Mouse (Mus musculus): Measurements from ENCODE around the gene Slc27a5. TPM values are rescaled to one million over a fixed set of nuclear protein-coding genes. Genes with fewer than 3 reads are reported as not detected.
A peak's percentile ranks its signal among the peaks of the same experiment; 100 is the strongest.

The Slc27a5 gene
- polyA plus RNA-seq, 1 experiment from 2014 or later: 0.11 TPM

- Histone ChIP-seq H3K36me3 (peaks cover 25% of the 10 kb centered on the region), H3K4me2 (replicated peaks) (peak within 1 kb of the TSS; percentile 72), H3K9ac (replicated peaks) (peak within 1 kb of the TSS; percentile 75), H3K4me1 (replicated peaks) (peaks cover 17% of the 10 kb centered on the region), H3K9me3 (no peaks in the 10 kb centered on the region), H3K4me3 (replicated peaks) (peak within 1 kb of the TSS; percentile 58), H3K27me3 (no peaks in the 10 kb centered on the region), H3K27ac (peak within 1 kb of the TSS; percentile 93)
- WGBS: under 1% methylated on average over 49 of the region's 49 CpGs
- peak; percentile 99 for ATAC-seq
Measured at GRCm38 (mm10) chr7:12977682-12978389, 20.2 kb downstream of the Slc27a5 start, which contains the start of gene Zfp446. TSS of gene Zfp446 (plus strand) at chr7:12977848.

- Histone ChIP-seq H3K9ac (replicated peaks) (no peak overlapping the region), H3K27ac (no peak overlapping the region), H3K36me3 (peaks cover 53% of the 10 kb centered on the region), H3K4me3 (replicated peaks) (no peak overlapping the region), H3K27me3 (no peaks in the 10 kb centered on the region), H3K4me1 (replicated peaks) (peaks cover 18% of the 10 kb centered on the region), H3K4me2 (replicated peaks) (no peak overlapping the region), H3K9me3 (no peaks in the 10 kb centered on the region)
- WGBS: 96% methylated on average over 25 of the region's 25 CpGs
- ATAC-seq: no peak
Measured at GRCm38 (mm10) chr7:12970906-12971305, 27.1 kb downstream of the Slc27a5 start.

GRCm38 (mm10) chr7:12966104-12966845 is 31.7 kb downstream of the Slc27a5 start:
- peaks cover 27% of the 10 kb centered on the region for H3K36me3 ChIP-seq
- H3K9me3 ChIP-seq: no peaks in the 10 kb centered on the region
- peak overlapping the region; percentile 94 for H3K4me2 ChIP-seq (replicated peaks)
- H3K9ac ChIP-seq (replicated peaks): peak overlapping the region; percentile 88
- under 1% methylated on average over 29 of the region's 29 CpGs for WGBS
- peak overlapping the region; percentile 83 for H3K27ac ChIP-seq
- peak; percentile 76 for ATAC-seq
- no peaks in the 10 kb centered on the region for H3K27me3 ChIP-seq
- peaks cover 28% of the 10 kb centered on the region for H3K4me1 ChIP-seq (replicated peaks)
- peak overlapping the region; percentile 87 for H3K4me3 ChIP-seq (replicated peaks)

DNA sequence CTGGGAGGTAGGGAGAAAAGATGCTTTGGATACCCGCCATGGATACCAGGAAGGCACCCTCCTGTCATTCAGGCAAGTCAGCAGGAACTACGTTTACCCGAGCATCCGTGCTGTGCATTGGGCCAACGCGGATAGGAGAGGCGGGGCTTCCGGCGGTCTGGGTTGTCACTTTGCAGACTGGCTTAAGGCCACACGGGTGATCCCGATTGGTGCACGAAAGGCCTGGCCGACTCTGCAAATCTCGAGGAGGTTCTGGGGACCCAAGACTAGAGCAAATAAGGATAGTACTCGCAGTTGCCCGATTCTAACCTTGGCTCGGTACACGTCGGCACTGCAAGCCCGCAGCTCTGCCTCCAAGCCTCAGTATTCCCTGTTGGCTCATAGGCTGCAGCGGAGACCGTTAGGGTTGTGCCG is 32.3 kb downstream of the Slc27a5 start, which contains the start of gene Zfp324:
Gene Zfp324, plus strand, starts transcription at position 161 of the 414 bp plus-strand sequence.
- peak within 1 kb of the TSS; percentile 83 for H3K27ac ChIP-seq
- peaks cover 31% of the 10 kb centered on the region for H3K4me1 ChIP-seq (replicated peaks)
- peak within 1 kb of the TSS; percentile 94 for H3K4me2 ChIP-seq (replicated peaks)
- no peaks in the 10 kb centered on the region for H3K9me3 ChIP-seq
- peak within 1 kb of the TSS; percentile 88 for H3K9ac ChIP-seq (replicated peaks)
- H3K36me3 ChIP-seq: peaks cover 21% of the 10 kb centered on the region
- peak; percentile 95 for ATAC-seq
- H3K27me3 ChIP-seq: no peaks in the 10 kb centered on the region
- peak within 1 kb of the TSS; percentile 87 for H3K4me3 ChIP-seq (replicated peaks)
- under 1% methylated on average over 23 of the region's 23 CpGs for WGBS

DNA sequence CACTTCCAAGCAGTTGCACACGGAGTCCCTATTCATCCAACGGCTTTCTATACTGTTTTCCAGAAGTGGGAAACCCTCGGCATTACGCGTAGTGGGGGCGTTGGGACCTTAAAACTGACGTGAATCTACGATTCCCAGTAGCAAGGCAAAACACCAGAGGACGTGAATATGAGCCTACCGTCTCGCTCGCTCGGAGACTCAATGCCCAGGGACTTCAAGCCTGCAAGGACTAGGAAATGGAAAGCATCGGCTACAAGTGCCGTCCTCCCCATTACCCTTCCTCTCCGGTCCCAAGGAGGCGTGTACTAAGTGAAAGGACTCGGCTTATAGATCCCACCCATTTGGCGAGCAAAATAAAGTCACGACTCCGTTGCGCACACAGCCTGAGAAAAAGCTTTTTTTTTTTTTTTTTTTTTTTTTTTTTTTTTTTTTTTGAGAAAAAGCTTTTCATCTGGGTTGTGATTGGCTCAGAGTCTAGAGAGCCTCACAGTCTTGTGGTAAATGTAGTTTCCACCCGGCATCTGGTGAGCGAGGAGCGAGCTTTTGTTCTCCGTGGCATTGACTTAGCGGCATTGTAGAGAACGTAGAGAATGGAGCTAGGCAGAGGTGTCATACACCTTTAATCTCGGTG is 36.4 kb downstream of the Slc27a5 start:
- WGBS: 2% methylated on average over 29 of the region's 29 CpGs
- H3K4me3 ChIP-seq (replicated peaks): peak overlapping the region; percentile 47

GRCm38 (mm10) chr7:12959718-12960117 is 38.3 kb downstream of the Slc27a5 start:
- Histone ChIP-seq H3K27ac (no peak overlapping the region), H3K4me2 (replicated peaks) (no peak overlapping the region), H3K27me3 (no peaks in the 10 kb centered on the region), H3K4me3 (replicated peaks) (no peak overlapping the region), H3K36me3 (no peaks in the 10 kb centered on the region), H3K4me1 (replicated peaks) (peaks cover 6% of the 10 kb centered on the region), H3K9ac (replicated peaks) (no peak overlapping the region), H3K9me3 (no peaks in the 10 kb centered on the region)
- no peak for ATAC-seq
- WGBS: 13% methylated on average over 4 of the region's 4 CpGs

More for the DNA sequence above, 36.4 kb downstream of the Slc27a5 start:
- peak; percentile 79 for ATAC-seq
- Histone ChIP-seq H3K4me2 (replicated peaks) (peak overlapping the region; percentile 53), H3K9ac (replicated peaks) (peak overlapping the region; percentile 66), H3K9me3 (no peaks in the 10 kb centered on the region), H3K27ac (peak overlapping the region; percentile 81), H3K36me3 (no peaks in the 10 kb centered on the region), H3K27me3 (no peaks in the 10 kb centered on the region), H3K4me1 (replicated peaks) (peaks cover 16% of the 10 kb centered on the region)

GRCm38 (mm10) chr7:12958948-12959347 is 39.0 kb downstream of the Slc27a5 start:
- Histone ChIP-seq H3K27ac (no peak overlapping the region), H3K4me3 (replicated peaks) (no peak overlapping the region), H3K4me2 (replicated peaks) (no peak overlapping the region), H3K9me3 (no peaks in the 10 kb centered on the region), H3K9ac (replicated peaks) (no peak overlapping the region), H3K36me3 (no peaks in the 10 kb centered on the region), H3K27me3 (no peaks in the 10 kb centered on the region), H3K4me1 (replicated peaks) (peaks cover 3% of the 10 kb centered on the region; the same call in 1 of the 2 replicates)
- no peak for ATAC-seq
- 83% methylated on average over 4 of the region's 4 CpGs for WGBS

GRCm38 (mm10) chr7:12957511-12957910 is 40.5 kb downstream of the Slc27a5 start:
- no peaks in the 10 kb centered on the region for H3K27me3 ChIP-seq
- H3K9ac ChIP-seq (replicated peaks): no peak overlapping the region
- no peak overlapping the region for H3K27ac ChIP-seq
- 78% methylated on average over 5 of the region's 5 CpGs for WGBS
- no peaks in the 10 kb centered on the region for H3K9me3 ChIP-seq
- no peak overlapping the region for H3K4me2 ChIP-seq (replicated peaks)
- no peak overlapping the region for H3K4me3 ChIP-seq (replicated peaks)
- H3K36me3 ChIP-seq: no peaks in the 10 kb centered on the region
- ATAC-seq: no peak
- H3K4me1 ChIP-seq (replicated peaks): peaks cover 3% of the 10 kb centered on the region; the same call in 1 of the 2 replicates

- ATAC-seq: no peak
- no peaks in the 10 kb centered on the region for H3K36me3 ChIP-seq
- 74% methylated on average over 3 of the region's 3 CpGs for WGBS
- peaks cover 5% of the 10 kb centered on the region for H3K4me1 ChIP-seq (replicated peaks)
- H3K9ac ChIP-seq (replicated peaks): no peak overlapping the region
- no peak overlapping the region for H3K27ac ChIP-seq
- H3K27me3 ChIP-seq: no peaks in the 10 kb centered on the region
- no peak overlapping the region for H3K4me3 ChIP-seq (replicated peaks)
- H3K9me3 ChIP-seq: no peaks in the 10 kb centered on the region
- H3K4me2 ChIP-seq (replicated peaks): no peak overlapping the region
Measured at GRCm38 (mm10) chr7:12954896-12955295, 43.1 kb downstream of the Slc27a5 start.

GRCm38 (mm10) chr7:12949872-12950229 is 48.1 kb downstream of the Slc27a5 start:
- peak; percentile 21; the same call in 1 of the 2 replicates for ATAC-seq
- Histone ChIP-seq H3K4me3 (replicated peaks) (peak overlapping the region; percentile 48), H3K9me3 (no peaks in the 10 kb centered on the region), H3K4me2 (replicated peaks) (peak overlapping the region; percentile 81), H3K4me1 (replicated peaks) (peaks cover 12% of the 10 kb centered on the region), H3K36me3 (no peaks in the 10 kb centered on the region), H3K27ac (peak overlapping the region; percentile 87), H3K27me3 (no peaks in the 10 kb centered on the region), H3K9ac (replicated peaks) (peak overlapping the region; percentile 71)
- 12% methylated on average over 16 of the region's 16 CpGs for WGBS

DNA sequence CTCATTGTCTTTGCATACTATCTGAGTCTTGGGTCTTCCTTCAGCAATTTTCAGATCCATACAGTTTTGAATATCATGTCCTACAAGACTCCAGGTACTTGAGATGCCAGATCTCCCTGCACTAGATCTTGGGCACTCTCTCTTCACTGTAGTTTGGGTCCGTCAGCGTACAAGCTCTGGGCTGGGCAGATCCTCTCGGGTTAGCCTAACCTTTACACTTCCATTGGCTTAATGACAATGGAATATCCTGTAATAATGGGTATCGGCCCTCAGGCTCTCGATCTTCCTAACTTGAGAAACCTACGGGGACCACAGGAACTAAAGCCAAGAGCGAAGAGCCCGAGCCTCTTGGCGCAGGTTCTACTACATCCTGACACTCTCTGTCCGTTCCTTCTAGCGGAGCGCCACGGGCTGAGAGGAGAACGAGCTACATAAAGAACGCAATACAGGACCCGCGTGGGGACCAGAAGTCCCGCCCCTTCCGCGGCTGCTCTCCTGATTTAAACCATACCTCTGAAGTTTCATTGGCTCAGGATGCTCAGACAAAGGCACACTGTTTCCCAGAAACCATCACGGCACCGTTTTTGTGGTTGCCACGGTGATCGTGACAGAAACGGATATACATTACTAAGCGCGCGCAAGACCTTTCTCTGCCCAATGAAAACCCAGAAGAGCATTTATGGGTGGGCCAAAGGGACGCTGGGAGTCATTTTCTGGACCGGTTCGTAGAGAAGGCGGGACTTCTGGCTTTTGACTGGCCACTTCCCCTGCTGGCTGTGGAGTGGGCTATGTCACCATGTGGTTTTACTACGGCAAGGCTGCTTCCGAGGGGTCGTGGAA is 48.7 kb downstream of the Slc27a5 start:
- H3K9ac ChIP-seq (replicated peaks): peak overlapping the region; percentile 71
- peak overlapping the region; percentile 91 for H3K27ac ChIP-seq
- peaks cover 12% of the 10 kb centered on the region for H3K4me1 ChIP-seq (replicated peaks)
- H3K4me2 ChIP-seq (replicated peaks): peak overlapping the region; percentile 81
- peak; percentile 99 for ATAC-seq
- whole genome bisulfite sequencing: 11% methylated on average over 35 of the region's 35 CpGs
- no peaks in the 10 kb centered on the region for H3K9me3 ChIP-seq
- H3K27me3 ChIP-seq: no peaks in the 10 kb centered on the region
- H3K36me3 ChIP-seq: no peaks in the 10 kb centered on the region
- H3K4me3 ChIP-seq (replicated peaks): peak overlapping the region; percentile 48

All from midbrain, embryonic 13.5 days (tissue).